Mouse (Mus musculus): ENCODE measurements around the gene Bmp5.

Gene Bmp5

DNA sequence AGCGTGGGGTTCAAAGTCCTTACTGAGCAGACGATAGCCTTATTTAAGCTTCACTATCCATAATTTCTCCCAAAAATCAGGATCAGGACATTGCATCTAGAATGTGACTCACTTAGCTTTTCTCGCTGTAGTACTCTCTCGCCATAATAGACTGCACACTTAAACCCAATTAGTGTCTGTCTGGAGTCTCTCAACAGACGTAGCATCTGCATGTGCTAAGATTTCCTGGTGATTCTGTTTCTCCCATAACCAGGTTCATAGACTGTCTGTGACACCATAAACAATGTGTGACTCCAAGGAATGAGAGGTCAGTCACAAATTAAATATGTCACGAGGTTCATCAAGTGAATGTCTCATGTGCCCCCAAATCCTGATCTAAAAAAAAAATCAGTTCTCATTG lies 65.7 kb downstream of the Bmp5 start:
- DNase-seq (ENCODE audit: low read depth, low spot score) = no peak

DNA sequence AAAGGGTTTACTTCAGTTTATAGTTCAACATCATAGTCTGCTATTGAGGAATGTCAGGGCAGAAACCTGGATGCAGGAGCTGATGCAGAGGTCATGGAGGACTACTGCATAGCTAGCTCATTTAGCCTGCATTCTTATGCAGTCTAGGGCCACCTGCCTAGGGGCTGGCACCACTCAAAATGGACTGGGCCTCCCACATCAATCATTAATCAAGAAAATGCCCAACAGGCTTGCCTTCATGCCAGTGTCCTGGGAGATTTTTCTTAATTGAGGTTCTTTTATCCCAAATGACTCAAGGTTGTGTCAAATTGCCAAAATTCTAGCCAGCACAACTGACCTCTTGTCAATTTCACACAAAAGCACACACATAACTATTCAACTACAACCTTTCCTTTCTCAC lies 70.8 kb downstream of the Bmp5 start:
- no peak for DNase-seq (ENCODE audit: low read depth, low spot score)

DNA sequence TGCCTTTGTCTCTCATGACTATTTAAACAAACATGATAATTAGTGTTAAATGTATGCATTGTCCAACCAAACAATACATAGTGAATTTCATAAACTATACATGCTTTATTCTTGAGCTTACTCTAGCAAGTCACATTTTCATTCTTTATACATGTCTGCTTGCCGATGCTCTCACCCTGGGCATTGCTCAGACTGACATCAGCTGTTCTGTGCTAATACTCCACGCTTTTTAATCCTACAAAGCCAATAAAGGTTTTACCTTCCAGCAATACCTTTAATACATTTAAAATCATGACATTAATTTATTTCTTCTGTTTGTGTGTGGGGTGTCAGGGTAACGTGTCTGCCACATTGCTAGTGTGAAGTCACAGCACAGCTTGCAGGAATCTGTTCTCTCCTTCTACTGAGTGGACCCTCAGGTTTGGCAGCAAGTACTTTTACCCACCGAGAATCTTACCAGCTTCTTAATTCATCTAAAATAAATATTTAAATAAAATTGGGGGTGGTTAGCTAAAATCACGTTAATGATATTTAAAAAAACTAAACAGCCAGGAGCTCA lies 75.6 kb downstream of the Bmp5 start:
- no peak for DNase-seq (ENCODE audit: low read depth, low spot score)

DNA sequence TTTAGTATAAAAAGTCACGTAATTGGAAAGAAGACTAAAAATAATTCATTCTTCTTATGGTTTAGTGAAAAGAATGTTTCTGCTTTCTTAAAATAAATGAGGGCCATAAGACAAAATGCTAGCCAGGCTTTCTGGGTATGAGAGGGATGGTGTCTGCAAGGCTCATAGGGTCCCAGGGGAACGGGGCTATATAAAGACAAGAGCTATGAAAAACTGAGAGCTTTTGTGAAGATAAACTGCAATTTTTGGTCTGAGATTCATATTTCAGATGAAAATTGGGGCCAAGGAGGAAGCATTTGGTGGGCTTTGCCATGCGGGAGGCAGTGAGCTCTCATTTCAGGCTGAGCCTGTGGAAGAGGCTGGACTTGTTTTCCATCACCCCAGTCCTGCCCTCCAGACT lies 83.0 kb downstream of the Bmp5 start:
- DNase-seq (ENCODE audit: low read depth, low spot score) = no peak

DNA sequence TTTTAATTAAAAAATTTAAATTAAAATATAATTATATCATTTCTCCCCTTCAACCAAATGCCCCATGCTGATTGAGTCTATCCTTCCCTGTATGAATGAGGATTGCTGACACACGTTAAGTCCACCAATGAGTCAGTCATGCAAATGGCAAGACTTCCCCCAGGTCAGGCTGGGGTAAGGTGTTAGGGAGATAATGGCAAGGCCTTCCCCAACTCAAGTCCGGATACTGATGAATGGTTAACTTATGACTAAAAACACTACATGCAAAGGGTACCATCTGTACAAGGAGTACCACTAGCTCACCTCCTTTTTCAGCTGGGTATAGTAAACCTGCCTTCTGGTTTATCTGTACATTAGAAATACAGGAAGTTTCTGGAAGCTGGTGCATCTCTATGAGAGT lies 83.8 kb downstream of the Bmp5 start:
- no peak for DNase-seq (ENCODE audit: low read depth, low spot score)

DNA sequence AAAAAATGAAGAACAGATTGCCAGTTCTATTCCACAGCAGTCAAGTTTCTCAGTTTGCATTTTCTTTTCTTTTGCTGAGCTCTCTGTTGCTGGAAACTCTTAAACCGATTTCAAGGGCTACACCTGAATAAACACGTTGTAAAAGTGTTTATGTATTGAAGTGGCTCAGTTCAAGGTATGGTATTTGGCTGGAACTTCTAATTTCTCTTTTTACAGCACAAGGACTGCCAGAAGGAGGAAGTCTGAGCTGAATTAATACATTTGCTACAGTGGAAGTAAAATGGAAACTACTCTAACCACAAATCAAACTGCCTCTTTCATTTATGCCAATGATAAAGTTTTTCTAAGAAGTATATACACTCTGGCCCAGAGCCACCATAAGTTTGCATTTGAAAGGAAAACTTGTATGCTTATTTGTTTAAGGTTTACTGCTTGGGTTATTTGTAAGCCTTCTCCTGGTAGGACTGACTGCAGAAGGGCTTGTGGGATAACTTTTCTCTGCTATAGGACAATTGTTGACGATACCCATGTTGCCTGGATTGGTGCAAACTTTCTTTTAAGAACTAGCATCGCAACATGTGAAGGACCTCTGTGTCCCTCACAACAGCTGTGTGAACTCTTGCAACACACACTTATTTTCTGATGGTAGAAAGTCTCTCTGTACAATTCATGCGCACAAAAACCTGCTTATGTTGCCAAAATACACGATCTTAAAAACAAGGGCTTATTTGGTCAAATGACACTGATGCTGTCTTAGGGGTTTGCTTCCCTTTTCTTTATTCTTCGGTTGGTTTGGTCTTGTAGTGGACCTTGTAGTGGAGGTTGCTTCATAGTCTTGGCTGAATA lies 95.4 kb downstream of the Bmp5 start:
- DNase-seq (ENCODE audit: low read depth, low spot score) = no peak

DNA sequence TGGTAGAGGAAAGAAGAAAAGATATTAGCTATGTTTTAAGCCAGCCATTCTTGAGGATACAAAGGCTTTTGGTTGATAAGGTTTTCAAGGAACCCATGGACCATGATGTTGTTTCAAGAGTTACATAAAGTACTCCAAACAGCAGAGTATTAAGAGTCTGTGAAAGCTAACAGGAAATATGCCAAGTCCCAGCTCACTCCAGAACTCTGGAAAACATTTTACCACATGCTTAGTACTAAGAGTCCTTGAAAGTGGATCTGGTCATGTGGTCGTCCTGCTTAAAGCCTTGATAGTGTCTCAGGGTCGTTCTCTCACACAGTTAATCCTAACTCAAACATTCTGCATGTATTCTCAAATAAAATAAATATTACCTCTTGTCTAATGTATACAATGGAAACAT lies 101.2 kb downstream of the Bmp5 start:
- DNase-seq (ENCODE audit: low read depth, low spot score) = no peak

DNA sequence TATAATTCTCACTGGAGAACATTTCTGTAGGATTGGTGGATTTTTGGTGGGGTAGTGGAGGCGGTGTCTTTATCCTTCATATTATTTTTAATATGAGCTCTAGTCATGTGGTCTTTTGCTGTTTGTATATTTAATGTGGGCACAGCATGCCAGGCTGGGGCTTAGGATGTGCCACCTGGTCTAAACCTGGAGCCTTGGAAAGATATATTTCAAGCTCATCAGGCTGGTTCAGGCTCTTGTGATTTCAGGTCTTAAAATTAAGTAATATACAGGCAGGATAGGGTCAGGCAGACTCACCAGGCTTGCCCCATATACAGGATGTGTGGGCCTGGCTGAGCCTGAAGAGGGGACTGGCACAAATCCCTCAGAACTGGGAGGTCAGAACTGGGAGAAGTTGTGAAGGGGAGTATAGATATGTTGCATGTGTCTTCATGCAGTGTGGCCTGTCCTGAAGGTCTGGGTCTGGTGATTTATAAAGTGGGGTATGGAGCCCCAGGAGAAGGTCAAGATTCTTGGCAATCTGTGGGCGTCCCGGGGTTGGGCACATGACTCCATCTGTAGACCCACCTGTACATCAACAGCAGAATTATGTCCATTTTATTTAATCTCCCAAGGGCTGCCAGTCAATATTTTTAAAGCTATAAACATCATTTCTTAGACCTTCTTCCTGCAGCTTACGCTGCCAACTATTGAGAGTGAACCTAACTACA lies 108.5 kb downstream of the Bmp5 start:
- no peak for DNase-seq (ENCODE audit: low read depth, low spot score)

DNA sequence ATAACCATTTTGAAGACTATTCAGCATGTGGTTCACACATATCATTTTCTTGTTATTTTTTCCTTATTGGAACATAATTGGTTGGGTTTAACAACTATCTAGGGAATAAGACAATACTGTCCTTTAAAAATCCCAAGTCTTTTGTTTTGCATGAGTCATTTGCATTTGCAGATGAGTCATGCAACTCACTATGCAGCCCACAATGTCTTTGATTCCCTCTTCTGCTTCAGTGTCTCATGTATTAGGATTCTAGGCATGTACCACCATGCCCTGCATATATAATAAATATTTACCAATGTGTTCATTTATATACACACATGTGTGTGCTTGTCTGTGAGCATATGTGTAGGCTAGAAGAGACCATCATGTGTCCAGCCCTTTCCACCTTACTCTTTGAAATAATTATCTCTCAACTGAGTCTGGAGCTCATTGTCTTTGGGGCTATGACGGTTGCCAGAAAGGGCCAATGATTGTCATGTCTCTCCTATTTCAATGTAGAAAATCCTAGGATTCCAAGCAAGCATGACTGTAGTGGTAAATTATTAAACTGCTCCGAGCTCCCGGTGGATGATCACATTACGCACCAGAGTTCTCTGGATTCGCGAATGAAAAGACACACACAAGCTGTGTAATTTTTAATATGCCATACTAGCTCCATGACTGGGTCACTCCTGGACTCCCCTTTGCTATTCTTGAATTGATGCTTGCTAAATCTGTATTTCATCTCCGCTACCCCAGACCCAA lies 111.8 kb downstream of the Bmp5 start:
- DNase-seq (ENCODE audit: low read depth, low spot score) = peak; percentile 59

DNA sequence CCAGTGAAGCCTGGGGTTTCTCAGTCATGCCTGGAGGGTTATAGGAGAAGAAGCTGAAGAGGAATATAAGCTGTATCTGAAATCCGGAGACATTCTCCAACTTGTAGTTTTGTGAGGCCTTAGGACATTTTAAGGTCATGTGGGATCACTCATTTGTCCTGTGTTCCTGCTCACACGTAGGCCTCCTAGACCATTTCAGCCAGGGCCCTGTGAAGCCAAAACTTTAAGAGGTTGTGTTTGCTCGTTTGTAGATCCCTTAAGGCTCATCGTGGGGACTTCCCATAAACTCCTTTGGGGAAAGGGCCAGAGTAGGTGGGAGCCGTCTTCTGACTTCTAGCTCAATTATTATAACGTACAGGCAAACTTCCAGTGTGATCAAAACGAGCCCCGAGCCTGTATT lies 121.8 kb downstream of the Bmp5 start:
- no peak for DNase-seq (ENCODE audit: low read depth, low spot score)

DNA sequence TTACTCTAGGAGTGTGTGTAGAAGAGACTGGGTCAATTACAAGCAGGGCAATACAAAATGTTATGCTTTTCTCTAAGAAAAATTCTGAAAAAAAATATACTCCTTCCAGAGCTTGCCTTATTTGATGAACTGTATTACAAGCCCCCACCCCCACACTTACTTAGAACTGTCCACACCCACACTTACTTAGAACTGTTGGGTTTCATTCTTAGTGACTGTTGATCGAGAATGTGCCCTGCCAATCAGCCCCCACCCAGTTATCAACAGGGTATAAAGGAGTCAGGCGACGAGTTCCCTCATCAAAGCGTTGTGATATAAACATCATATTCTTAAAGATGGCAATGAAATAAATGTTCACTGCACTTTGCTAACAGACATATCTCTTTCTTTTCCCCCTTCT lies 122.9 kb downstream of the Bmp5 start:
- DNase-seq (ENCODE audit: low read depth, low spot score) = no peak

DNA sequence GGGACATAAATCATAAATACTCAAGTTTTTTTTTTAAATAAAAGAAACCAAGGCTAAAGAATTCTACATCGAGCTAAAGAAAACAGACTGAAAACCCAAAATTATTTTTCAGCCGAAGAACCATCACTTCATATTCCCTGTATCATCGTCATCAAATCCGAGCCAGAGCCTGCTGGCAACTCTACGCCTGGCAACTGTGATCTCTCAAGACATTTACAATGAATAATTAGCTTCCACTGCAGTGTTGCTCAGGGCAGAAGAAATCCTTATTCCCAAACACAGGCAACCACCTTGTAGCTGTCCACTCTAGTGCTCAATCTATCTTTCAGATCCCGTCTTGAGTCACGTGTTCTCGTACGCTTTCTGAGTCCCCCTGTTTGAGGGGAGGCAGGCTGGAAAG lies 126.1 kb downstream of the Bmp5 start:
- no peak for DNase-seq (ENCODE audit: low read depth, low spot score)

DNA sequence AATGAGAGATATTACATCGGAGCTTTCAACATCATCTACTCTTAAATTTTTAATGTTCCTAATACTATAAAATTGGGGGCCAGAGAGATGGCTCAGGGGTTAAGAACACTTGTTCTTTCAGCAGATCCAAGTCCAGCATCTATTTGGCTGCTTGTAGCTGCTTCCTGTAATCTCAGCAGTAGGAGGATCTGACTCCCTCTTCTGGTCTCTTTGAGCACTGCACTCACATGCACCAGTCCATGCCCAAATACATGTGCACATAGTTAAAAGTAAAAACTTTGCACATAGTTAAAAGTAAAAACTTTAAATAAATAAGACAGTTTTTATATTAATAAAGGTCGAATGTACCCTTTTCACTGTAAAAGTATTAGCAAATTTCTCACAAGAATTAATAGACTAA lies 130.3 kb downstream of the Bmp5 start:
- DNase-seq (ENCODE audit: low read depth, low spot score) = peak; percentile 36

DNA sequence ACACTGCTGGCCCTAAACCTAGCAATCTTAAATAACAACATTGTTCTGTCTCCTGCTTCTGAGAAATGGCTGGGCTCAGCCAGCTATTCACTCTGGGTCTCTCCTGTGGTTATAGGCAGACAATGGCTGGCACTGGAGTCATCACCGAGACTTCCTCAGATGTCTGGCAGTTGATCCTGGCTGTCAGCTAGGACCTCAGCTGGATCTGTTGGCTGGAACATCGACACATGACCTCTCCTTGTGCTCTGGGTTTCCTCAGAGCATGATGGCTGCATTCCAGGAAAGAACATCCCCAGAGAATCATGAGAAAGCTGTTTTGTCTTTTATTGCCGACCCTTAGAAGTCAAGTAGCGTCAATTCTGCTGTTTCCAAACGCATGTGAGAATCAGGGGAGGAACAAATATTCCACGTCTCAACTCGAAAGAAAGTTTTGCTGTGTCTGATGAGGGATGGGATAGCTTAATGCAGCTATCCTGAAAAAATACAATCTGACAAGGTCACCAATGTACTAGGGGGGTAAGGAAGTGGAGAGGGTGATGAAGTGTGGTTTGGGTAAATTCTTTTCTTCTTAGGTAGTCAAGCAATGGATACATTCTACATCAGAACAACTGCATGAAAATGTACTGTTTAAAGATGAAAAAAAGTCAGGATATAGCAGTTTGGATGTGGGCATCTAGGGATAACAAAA lies 135.1 kb downstream of the Bmp5 start:
- DNase-seq (ENCODE audit: low read depth, low spot score) = peak; percentile 93

DNA sequence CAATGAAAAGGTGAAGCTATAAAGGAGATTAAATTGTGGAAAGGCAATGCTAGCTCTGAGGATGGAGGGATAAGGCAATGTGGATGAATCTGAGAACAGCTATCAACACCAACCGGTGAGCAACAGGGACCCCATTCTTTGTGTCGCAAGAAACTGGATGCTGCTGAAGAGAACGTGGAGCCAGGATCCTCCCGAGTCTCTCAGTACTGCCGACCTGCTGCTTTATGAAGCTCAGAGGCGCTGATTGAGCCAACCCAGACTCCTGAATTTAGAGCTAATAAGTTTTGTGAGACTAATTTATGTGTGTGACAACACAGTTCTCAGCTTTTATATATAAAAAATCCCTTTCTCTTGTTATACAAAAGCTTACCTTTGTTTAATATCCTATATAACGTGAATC lies 136.4 kb downstream of the Bmp5 start:
- no peak for DNase-seq (ENCODE audit: low read depth, low spot score)

DNA sequence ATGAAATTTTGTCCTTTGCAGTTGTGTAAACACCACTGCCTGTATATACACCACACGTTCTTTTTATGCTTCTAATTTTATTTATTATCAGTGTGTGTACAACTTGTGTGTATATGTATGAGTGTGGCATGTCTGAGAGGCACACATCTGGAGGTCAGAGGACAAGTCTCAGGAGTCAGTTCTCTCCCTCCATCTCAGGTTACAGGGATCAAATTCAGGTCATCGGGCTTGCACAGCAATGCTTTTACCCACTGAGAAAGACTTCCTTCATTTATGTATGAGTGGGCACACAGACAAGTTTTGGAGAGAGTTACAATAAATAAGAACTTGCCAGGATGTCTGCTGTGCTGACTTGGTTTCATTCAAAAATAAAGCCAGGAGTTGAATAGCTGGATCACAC lies 140.9 kb downstream of the Bmp5 start:
- peak; percentile 64 for DNase-seq (ENCODE audit: low read depth, low spot score)

DNA sequence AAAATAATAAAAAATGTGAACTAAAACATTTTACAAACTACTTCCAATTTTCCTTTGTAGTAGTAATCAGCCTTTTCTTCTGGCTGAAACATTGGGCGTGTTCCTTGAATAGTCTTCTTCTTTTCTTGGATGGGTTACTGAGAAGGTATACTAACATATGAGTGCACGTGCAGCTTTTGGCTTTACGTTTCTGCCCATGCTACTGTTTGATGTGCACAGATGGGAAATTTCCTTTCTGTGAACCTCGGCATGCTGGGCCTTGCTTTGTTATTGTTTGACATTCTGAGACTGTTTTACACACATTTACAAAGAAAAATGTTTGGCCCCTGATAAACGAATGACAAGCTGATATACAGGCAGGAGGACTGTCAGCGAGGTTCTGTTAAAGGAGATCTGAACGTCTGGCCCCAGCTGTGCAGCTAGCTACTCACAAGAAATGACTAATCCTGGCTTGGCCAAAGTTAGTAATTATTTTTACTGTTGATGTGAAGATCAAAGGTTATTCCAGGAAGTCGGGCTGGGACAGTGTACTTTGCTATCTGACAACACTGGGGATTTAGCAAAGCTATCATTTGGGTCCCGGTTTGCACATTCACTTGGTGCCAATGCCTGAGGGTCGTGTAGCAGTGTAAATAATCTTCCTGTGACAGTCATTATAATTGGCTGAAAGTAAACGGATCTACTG lies 152.2 kb downstream of the Bmp5 start:
- DNase-seq (ENCODE audit: low read depth, low spot score) = peak; percentile 53

DNA sequence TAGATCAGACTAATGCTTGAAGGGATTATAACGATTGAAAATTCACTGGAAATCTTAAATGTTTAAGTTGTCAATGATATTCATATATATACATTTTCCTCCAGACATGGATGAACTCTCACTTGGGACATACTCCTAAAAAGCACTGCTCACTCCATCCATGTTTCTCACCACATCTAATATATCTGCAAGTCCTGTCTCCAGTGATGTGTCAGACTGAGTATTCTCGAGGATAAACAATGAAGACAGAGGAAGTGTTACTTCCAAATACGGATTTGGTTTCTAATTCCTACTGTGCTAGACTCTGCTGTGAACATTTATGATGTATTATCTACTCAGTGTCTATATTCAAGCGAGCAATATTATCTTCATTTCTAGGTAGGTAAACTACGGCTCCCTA lies 152.9 kb downstream of the Bmp5 start:
- DNase-seq (ENCODE audit: low read depth, low spot score) = no peak

DNA sequence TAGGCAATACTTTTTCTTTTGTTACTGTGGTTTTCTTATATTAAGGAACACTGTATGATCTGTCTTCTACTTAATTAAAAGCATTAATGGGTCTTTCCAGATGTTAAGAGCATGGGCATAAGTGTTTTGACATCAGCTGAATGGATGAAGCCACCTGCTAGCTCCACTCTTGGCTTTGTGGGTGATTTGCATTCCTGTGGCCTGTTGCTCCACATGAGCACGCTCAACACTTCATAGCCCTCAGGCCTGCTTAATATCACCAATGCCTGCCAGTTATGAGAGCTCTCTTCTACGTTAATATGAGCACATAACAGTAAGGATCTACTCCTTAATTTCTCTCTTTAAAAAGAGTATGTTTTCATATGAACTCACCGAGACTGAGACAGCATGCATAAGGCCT lies 169.5 kb downstream of the Bmp5 start:
- DNase-seq (ENCODE audit: low read depth, low spot score) = peak; percentile 74

Data from 3T3-L1 (cell line).